Mouse (Mus musculus): ENCODE results near the gene Xpo5.

Gene Xpo5

GRCm38 (mm10) chr17:46206676-46207075 lies 4.1 kb downstream of the Xpo5 start:
- no peak for DNase-seq

GRCm38 (mm10) chr17:46210550-46210949 lies 8.0 kb downstream of the Xpo5 start:
- no peak for DNase-seq

- no peak for DNase-seq
Observed at GRCm38 (mm10) chr17:46221601-46222000, 19.0 kb downstream of the Xpo5 start.

GRCm38 (mm10) chr17:46227576-46227975 lies 25.0 kb downstream of the Xpo5 start:
- DNase-seq: no peak

GRCm38 (mm10) chr17:46236067-46236466 lies 33.5 kb downstream of the Xpo5 start:
- no peak for DNase-seq

GRCm38 (mm10) chr17:46237079-46237478 lies 34.5 kb downstream of the Xpo5 start:
- no peak for DNase-seq

GRCm38 (mm10) chr17:46237480-46237879 lies 34.9 kb downstream of the Xpo5 start:
- DNase-seq: no peak

- DNase-seq: no peak
Observed at GRCm38 (mm10) chr17:46239516-46240114, 37.0 kb downstream of the Xpo5 start.

- no peak for DNase-seq
Observed at GRCm38 (mm10) chr17:46241471-46241870, 38.9 kb downstream of the Xpo5 start.

GRCm38 (mm10) chr17:46242274-46242673 lies 39.7 kb downstream of the Xpo5 start:
- no peak for DNase-seq

- no peak for DNase-seq
Observed at GRCm38 (mm10) chr17:46242993-46243392, 40.4 kb downstream of the Xpo5 start.

- DNase-seq: no peak
Observed at GRCm38 (mm10) chr17:46243624-46244023, 41.0 kb downstream of the Xpo5 start.

GRCm38 (mm10) chr17:46244579-46244978 lies 42.0 kb downstream of the Xpo5 start:
- DNase-seq: no peak

GRCm38 (mm10) chr17:46247512-46248188 lies 45.1 kb downstream of the Xpo5 start, which contains the start of the genes Polr1c and Yipf3:
Gene Polr1c, minus strand, starts transcription at chr17:46248054.
Gene Yipf3, plus strand, starts transcription at chr17:46248080.
- DNase-seq: peak; percentile 87 to 91

- no peak for DNase-seq
Observed at GRCm38 (mm10) chr17:46248189-46248522, 45.6 kb downstream of the Xpo5 start.

- DNase-seq: no peak
Observed at GRCm38 (mm10) chr17:46251174-46251573, 48.6 kb downstream of the Xpo5 start.

- DNase-seq: no peak
Observed at GRCm38 (mm10) chr17:46252571-46253451, 50.2 kb downstream of the Xpo5 start.

- DNase-seq: peak; percentile 83 to 92
Observed at GRCm38 (mm10) chr17:46253452-46254084, 51.0 kb downstream of the Xpo5 start, which contains the start of gene Lrrc73. Gene Lrrc73, plus strand, starts transcription at chr17:46253531.

GRCm38 (mm10) chr17:46254106-46254505 lies 51.5 kb downstream of the Xpo5 start:
- DNase-seq: peak in 1 of 2 experiments; percentile 33

- DNase-seq: no peak
Observed at GRCm38 (mm10) chr17:46255147-46255546, 52.6 kb downstream of the Xpo5 start.

GRCm38 (mm10) chr17:46258279-46259053 lies 55.9 kb downstream of the Xpo5 start:
- no peak for DNase-seq

- no peak for DNase-seq
Observed at GRCm38 (mm10) chr17:46259675-46260074, 57.1 kb downstream of the Xpo5 start.
